Mouse (Mus musculus) heart, embryonic 13.5 days (tissue): ENCODE measurements at regions not wholly inside any gene's neighbourhood (a gene's known extent, or its start where the extent isn't known, plus 50 kb on each side); places are given as distances from the start of the nearest gene placed in this dataset.

Experiments
- ATAC-seq: fragments of 200-750 bp; cut with Nextera tagmentation; 2 replicates; pipeline ENCODE4 v1.8.0; 2017; ENCODE audit warnings: moderate TSS enrichment; ENCODE audit not compliant: insufficient number of reproducible peaks, low FRiP score, low TSS enrichment; ENCODE audit errors: extremely low read depth
- H3K27ac ChIP-seq: fragments of 300-500 bp; sonication (generic); replicated peaks from 2 replicates; pipeline ENCODE4 v1.5.1; 2015; ENCODE audit warnings: moderate library complexity, mild to moderate bottlenecking, inconsistent platforms
- H3K27me3 ChIP-seq: fragments of 300-500 bp; sonication (generic); replicated peaks from 2 replicates; pipeline ENCODE4 v1.6.1; 2015; ENCODE audit warnings: mild to moderate bottlenecking, inconsistent platforms
- H3K36me3 ChIP-seq: fragments of 300-500 bp; sonication (generic); 2 replicates; pipeline ENCODE4 v1.6.1; 2015; ENCODE audit warnings: mild to moderate bottlenecking, inconsistent platforms
- H3K4me1 ChIP-seq: fragments of 300-500 bp; sonication (generic); 2 replicates; pipeline ENCODE4 v1.6.1; 2015; ENCODE audit warnings: inconsistent platforms
- H3K4me2 ChIP-seq: fragments of 300-500 bp; sonication (generic); 2 replicates; pipeline ENCODE4 v1.6.1; 2015; ENCODE audit warnings: inconsistent platforms, mild to moderate bottlenecking, moderate library complexity
- H3K4me3 ChIP-seq: fragments of 300-500 bp; sonication (generic); 2 replicates; pipeline ENCODE4 v1.5.1; 2015; ENCODE audit warnings: moderate library complexity, mild to moderate bottlenecking, inconsistent platforms
- H3K9ac ChIP-seq: fragments of 300-500 bp; sonication (generic); 2 replicates; pipeline ENCODE4 v1.6.1; 2015; ENCODE audit warnings: inconsistent platforms, mild to moderate bottlenecking, moderate library complexity
- H3K9me3 ChIP-seq: fragments of 300-500 bp; sonication (generic); 2 replicates; pipeline ENCODE4 v1.6.1; 2016; ENCODE audit warnings: inconsistent platforms
- WGBS: fragments of 180-500 bp; shearing (Covaris S2); methylation state at CpG from one replicate; pipeline ENCODE4 v1.1.7; 2015; ENCODE audit warnings: mixed read lengths; 5-methylcytosine and 5-hydroxymethylcytosine counted together

DNA sequence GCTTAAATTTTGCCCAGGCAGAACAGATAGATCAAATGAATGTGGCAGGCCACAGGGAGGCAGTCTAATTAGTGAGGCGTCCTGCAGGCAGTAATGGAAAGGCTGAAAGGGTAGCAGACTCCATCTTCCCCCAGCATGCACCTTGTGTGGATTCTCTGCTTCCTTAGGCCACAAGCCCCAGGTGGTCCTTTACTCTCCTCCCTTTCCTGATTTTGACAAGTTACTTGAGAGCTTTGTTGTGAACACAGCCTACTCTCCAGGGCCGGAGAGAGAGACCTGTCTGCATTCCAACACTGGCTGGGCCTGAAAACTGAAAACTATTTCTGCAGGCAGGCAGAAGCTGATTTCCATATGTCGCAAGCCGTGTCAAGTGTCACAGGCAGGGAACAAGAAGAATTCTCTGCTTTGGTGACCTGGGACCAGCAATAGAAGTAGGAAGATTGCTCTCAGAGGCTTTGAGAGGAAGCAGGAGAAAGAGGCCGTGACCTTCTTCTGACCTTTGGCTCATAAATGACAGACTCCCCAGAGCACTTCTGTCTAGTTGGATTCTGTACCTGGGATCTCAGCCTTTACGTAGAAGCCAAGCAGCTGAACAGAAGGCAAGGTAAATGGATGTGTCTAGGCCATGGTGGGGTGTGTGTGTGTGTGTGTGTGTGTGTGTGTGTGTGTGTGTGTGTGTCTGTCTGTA is 619.2 kb upstream of the Cdh5 start:
- Histone ChIP-seq H3K27ac (0 out of 2 replicates have a peak overlapping the region, but pooled peaks have one; percentile 25), H3K4me2 (no peak overlapping the region), H3K4me1 (peaks cover 7% of the 10 kb centered on the region), H3K36me3 (no peaks in the 10 kb centered on the region), H3K4me3 (no peak overlapping the region), H3K9me3 (no peaks in the 10 kb centered on the region), H3K9ac (no peak overlapping the region), H3K27me3 (no peaks in the 10 kb centered on the region)
- ATAC-seq = no peak
- WGBS = 32% methylated on average over 6 of the region's 6 CpGs

DNA sequence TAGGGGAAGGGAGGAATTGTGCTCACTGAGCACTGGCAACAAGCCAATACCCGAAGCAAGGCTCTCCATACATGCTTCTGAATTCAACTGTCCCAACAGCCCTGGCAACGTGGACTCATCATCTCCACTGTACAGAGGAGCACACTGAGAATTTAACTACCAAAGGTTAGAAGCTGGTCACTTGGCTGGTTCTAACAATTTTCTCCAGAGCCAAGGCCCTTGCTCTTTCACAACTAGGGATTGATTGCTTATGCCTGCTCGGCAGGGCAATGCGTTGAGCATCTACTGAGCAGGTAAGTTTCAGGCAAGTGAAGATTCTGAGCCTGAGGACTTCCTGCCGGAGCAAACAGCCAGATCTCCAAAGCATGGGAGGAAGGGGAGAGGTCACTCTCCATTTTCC is 616.0 kb upstream of the Cdh5 start:
- no peak overlapping the region for H3K27ac ChIP-seq
- H3K4me2 ChIP-seq = no peak overlapping the region
- no peak for ATAC-seq
- no peaks in the 10 kb centered on the region for H3K9me3 ChIP-seq
- H3K27me3 ChIP-seq = no peaks in the 10 kb centered on the region
- WGBS = 69% methylated on average over 5 of the region's 5 CpGs
- H3K4me1 ChIP-seq = peaks cover 14% of the 10 kb centered on the region
- no peak overlapping the region for H3K9ac ChIP-seq
- H3K36me3 ChIP-seq = no peaks in the 10 kb centered on the region
- H3K4me3 ChIP-seq = no peak overlapping the region

DNA sequence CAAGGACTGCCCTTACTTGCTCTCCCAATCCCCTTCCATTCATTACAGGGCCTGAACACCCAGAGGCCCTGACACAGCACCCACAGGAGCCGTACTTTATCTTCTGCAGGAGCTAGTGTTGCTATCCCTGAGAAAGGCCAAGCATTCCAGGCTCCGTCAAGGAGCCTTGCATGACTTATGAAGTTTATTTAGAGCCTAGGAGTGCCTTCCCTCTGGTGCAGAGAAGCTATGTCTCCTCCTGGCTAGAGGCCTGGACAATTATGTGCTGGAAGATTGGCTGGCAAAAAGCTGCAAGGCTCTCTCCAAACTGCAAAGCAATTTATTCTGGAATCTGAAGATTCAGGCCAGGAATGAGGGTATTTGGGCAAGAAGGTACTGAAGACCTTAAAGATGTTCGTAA is 612.0 kb upstream of the Cdh5 start:
- H3K4me2 ChIP-seq = no peak overlapping the region
- no peak for ATAC-seq
- no peak overlapping the region for H3K9ac ChIP-seq
- WGBS = 57% methylated on average over 3 of the region's 3 CpGs
- no peaks in the 10 kb centered on the region for H3K27me3 ChIP-seq
- H3K9me3 ChIP-seq = no peaks in the 10 kb centered on the region
- no peaks in the 10 kb centered on the region for H3K36me3 ChIP-seq
- no peak overlapping the region for H3K4me3 ChIP-seq
- H3K27ac ChIP-seq = 0 out of 2 replicates have a peak overlapping the region, but pooled peaks have one; percentile 15
- peaks cover 16% of the 10 kb centered on the region for H3K4me1 ChIP-seq

DNA sequence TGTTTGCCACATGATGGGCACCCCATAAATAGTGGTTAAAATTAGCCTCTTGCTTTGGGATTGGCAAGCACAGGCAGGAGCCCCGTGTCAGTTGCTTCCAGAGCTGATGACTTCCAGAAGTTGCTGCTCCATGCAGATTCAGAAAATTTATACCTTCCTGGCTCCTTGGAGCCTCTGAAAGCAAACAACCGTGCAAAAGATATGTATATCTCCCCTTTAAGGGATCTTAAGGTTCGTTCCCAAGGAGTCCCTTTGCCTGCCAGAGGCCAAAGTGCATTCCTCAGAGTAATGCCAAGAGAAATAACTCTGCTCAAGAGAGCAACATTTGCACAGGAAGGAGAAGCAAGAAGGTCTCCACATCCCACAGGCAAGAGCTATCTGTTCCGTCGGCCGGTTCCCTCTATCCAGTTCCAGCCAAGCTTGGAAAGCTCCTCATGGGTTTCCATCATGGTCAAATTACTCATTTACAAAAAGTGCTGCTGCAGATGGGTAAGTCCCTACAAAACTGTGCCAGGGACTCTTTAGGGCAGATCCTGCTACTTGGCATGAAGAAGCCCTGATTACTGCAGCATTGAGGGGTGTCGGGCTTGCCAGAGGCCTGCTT is 608.4 kb upstream of the Cdh5 start:
- no peak overlapping the region for H3K9ac ChIP-seq
- H3K36me3 ChIP-seq = no peaks in the 10 kb centered on the region
- no peak overlapping the region for H3K4me2 ChIP-seq
- no peak overlapping the region for H3K4me3 ChIP-seq
- no peaks in the 10 kb centered on the region for H3K27me3 ChIP-seq
- no peaks in the 10 kb centered on the region for H3K9me3 ChIP-seq
- peak overlapping the region; percentile 34 for H3K27ac ChIP-seq
- no peak for ATAC-seq
- H3K4me1 ChIP-seq = peaks cover 16% of the 10 kb centered on the region
- WGBS = 48% methylated on average over 7 of the region's 7 CpGs

DNA sequence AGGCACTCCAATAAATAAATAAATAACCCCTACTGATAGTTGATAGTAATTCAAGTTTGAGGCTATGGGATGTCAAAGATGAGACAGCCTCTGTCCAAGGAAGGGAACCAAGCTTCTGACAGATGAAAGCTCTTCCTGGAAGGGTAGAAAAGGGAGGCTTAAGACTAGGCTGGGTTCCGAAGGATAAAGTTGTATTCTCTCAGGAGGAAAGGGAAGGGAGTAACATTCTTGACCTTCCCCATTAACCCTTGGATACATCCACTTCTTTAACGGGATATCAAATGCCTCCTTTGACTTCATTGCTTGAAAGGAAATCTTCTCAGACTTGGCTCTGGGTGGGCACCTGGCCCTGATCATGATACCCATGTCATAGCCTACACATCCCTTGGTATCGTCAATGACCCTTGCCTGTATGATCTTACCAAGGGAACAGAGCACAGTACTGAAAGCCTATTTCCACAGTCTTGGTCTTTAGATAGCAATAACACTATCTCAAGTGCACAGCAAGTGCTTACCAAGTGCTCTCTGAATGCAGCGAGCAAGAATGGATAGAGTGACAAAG is 607.4 kb upstream of the Cdh5 start:
- no peaks in the 10 kb centered on the region for H3K9me3 ChIP-seq
- no peak overlapping the region for H3K4me3 ChIP-seq
- no peaks in the 10 kb centered on the region for H3K27me3 ChIP-seq
- H3K9ac ChIP-seq = no peak overlapping the region
- H3K27ac ChIP-seq = 0 out of 2 replicates have a peak overlapping the region, but pooled peaks have one; percentile 34
- H3K4me2 ChIP-seq = no peak overlapping the region
- 59% methylated on average over 4 of the region's 4 CpGs for WGBS
- peaks cover 14% of the 10 kb centered on the region for H3K4me1 ChIP-seq
- no peak for ATAC-seq
- H3K36me3 ChIP-seq = no peaks in the 10 kb centered on the region

DNA sequence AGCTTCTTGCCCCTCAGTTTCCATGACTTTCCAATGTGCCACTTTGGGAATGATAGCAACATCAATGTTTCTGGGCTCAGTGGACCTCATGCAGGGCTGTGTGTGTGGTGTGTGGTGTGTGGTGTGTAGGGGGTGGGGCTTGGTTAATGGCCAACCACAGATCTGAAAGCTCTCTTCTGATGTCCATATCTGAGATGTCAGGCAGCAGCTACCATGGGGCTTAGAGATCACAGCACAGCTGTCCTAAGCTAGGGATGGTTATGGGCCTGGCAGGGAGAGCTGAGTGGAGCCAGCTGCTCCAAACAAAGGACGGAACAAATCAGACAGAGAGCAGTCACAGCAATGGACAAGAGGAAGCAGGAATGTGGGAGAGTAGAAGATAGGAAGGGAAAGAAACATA is 606.8 kb upstream of the Cdh5 start:
- Histone ChIP-seq H3K4me3 (no peak overlapping the region), H3K9ac (no peak overlapping the region), H3K27me3 (no peaks in the 10 kb centered on the region), H3K9me3 (no peaks in the 10 kb centered on the region), H3K4me2 (no peak overlapping the region), H3K36me3 (no peaks in the 10 kb centered on the region), H3K4me1 (peaks cover 9% of the 10 kb centered on the region), H3K27ac (no peak overlapping the region)
- WGBS = 31% methylated on average over 1 of the region's 1 CpGs
- ATAC-seq = no peak

DNA sequence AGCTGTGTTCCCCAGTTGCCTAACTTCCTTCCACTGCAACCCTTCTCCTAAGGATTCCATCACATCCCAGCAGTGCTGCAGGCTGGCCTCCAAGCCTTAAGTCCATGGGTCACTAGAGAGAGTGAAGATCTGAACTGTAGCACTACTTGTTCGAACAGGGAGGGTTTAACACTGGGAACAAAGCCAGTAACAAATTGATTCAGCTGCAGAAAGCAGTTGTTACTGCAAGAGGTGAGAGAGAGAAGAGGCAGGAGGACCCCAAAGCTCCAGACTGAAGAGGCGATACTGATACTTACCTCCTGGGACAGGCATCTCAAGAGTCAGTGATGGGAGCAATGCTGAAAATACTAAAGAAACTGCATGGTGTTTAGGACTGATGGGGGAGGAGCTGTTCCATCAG is 600.1 kb upstream of the Cdh5 start:
- no peak overlapping the region for H3K4me3 ChIP-seq
- no peaks in the 10 kb centered on the region; the same call in 1 of the 2 replicates for H3K4me1 ChIP-seq
- no peaks in the 10 kb centered on the region for H3K9me3 ChIP-seq
- no peaks in the 10 kb centered on the region for H3K27me3 ChIP-seq
- ATAC-seq = no peak
- H3K27ac ChIP-seq = no peak overlapping the region
- WGBS = 45% methylated on average over 2 of the region's 2 CpGs
- no peaks in the 10 kb centered on the region for H3K36me3 ChIP-seq
- H3K9ac ChIP-seq = no peak overlapping the region
- H3K4me2 ChIP-seq = no peak overlapping the region

DNA sequence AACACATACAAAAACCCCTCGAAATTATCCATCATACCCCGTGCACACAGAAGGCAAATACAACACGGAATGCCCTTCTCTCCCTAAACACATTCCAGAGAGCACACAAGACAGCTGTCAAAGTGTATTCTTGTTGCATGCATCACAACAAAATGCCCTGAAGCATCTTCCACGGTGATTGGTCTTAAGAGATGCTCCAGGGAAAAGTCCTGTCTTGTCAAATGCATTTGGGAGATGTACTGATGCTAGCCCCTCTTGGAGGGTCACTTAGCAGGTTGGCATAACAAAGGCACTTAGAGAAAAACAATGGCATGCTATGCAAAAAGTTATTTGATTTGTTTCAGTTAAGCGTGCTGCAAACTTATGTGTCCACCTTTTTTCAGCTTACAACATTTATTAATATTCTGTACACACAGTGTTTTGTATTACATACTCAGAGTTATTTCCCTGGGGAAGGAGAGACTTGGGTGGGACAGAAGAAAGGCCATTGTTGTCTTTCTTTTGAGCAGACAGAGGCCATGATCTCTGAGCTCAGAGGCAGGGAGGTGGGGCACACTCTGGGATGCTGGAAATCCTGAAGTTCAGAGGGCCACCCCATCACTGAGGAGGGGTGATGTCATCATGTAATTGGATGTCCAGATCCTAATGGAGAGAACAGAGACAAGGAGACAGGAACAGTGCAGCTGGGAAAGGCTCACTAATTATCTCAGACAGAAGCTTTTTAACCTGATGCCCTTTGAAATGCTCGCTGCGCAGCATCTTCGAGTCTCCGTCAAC is 598.2 kb upstream of the Cdh5 start:
- H3K4me3 ChIP-seq = no peak overlapping the region
- ATAC-seq = no peak

DNA sequence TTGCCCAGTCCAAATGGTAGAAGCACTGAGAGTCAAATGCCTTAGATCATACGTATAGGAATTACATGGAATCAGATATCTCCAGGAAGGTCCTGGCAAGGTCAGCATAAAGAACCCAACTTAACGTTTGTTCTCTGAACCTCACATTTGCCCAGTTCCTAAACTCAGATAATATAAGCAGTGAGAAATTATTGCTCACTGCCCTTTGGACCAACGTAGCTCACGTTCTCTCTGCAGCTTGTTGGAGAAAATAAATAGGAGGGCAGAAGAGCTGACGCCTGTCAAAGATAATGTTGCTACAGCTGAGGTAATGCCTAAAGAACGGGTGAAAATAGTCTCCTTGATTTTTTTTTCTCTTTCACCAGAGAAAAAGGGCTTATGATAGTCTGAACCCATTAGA is 595.1 kb upstream of the Cdh5 start:
- Histone ChIP-seq H3K4me1 (no peaks in the 10 kb centered on the region; the same call in 1 of the 2 replicates), H3K9me3 (0 out of 2 replicates have a peak, but pooled peaks cover 4% of the 10 kb centered on the region), H3K4me2 (no peak overlapping the region), H3K9ac (no peak overlapping the region), H3K4me3 (no peak overlapping the region), H3K36me3 (no peaks in the 10 kb centered on the region), H3K27ac (no peak overlapping the region), H3K27me3 (no peaks in the 10 kb centered on the region)
- no peak for ATAC-seq
- WGBS = 38% methylated on average over 6 of the region's 6 CpGs

More for the DNA sequence above, 598.2 kb upstream of the Cdh5 start:
- Histone ChIP-seq H3K36me3 (no peaks in the 10 kb centered on the region), H3K4me1 (no peaks in the 10 kb centered on the region; the same call in 1 of the 2 replicates), H3K9me3 (0 out of 2 replicates have a peak, but pooled peaks cover 4% of the 10 kb centered on the region), H3K27ac (no peak overlapping the region), H3K9ac (no peak overlapping the region), H3K4me2 (no peak overlapping the region), H3K27me3 (no peaks in the 10 kb centered on the region)
- WGBS = 79% methylated on average over 9 of the region's 9 CpGs

DNA sequence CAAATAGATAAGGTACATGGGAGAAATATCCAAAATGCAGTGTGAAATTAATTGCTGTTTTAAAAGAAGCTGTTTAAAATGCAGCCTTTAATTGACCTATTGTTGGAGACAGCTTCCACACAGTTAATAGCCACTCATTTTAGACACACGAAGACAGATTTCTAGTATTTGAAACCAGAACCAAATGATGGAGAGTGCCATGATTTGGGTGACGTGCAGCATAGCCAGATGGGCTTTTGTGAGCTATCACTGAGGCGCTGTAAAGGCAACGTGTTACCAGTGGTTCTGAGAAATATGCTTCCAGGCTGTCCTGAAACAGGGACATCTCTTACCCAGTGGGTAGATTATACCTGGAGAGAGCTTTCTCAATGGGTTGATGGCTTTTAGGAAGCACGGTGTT is 594.4 kb upstream of the Cdh5 start:
- no peak overlapping the region for H3K4me3 ChIP-seq
- no peaks in the 10 kb centered on the region for H3K36me3 ChIP-seq
- no peaks in the 10 kb centered on the region; the same call in 1 of the 2 replicates for H3K4me1 ChIP-seq
- 74% methylated on average over 5 of the region's 5 CpGs for WGBS
- ATAC-seq = no peak
- no peaks in the 10 kb centered on the region for H3K27me3 ChIP-seq
- no peak overlapping the region for H3K4me2 ChIP-seq
- 0 out of 2 replicates have a peak, but pooled peaks cover 4% of the 10 kb centered on the region for H3K9me3 ChIP-seq
- H3K27ac ChIP-seq = no peak overlapping the region
- H3K9ac ChIP-seq = no peak overlapping the region

DNA sequence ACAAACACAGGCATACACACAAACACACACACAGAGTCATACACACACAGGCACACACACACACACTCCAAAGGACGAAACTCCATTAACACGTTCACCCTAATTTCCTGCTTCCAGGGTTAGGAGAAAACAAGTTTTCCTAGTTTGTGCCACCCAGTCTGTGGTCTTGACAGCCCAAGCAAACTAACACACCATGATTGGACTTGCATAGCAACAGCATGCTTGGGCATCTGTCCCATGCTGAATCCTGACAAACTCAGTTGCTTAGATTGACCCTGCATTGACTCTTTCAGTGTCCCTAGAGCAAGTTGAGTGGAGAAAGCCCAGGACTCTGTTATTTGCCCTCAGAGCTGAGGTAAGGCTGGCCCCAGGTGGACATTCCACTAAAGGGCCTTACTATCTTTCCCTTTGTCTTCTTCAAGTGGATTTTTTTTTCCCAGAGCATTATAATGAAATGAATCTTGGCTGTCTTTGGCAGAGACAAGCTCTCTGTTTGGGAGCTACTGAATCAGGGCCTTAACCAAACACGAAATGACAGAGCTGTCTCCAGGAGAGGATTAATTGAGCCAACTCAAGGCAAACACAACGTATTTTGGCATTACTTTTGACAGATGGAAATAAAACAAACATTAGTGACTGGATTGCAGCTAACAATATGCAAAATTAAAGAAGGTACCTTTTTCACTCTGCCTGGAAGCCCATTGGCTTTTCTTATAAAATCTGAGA is 581.1 kb upstream of the Cdh5 start:
- Histone ChIP-seq H3K27me3 (no peaks in the 10 kb centered on the region), H3K4me3 (no peak overlapping the region), H3K36me3 (no peaks in the 10 kb centered on the region), H3K4me1 (no peaks in the 10 kb centered on the region), H3K9me3 (no peaks in the 10 kb centered on the region), H3K9ac (no peak overlapping the region), H3K4me2 (no peak overlapping the region), H3K27ac (no peak overlapping the region)
- ATAC-seq = no peak
- WGBS = 67% methylated on average over 4 of the region's 4 CpGs
